Mouse (Mus musculus): Measurements from ENCODE around the gene Zkscan5.
"Not testable (repeated sequence)": the region's sequence is repeated elsewhere in the genome, so short reads cannot be mapped to it uniquely, and the experiment has no call there.

Zkscan5 gene

GRCm38 (mm10) chr5:145213505-145213904, 9.1 kb downstream of the Zkscan5 start:
- no peak for DNase-seq (ENCODE audit: low spot score)

GRCm38 (mm10) chr5:145214679-145215078, 10.3 kb downstream of the Zkscan5 start:
- DNase-seq (ENCODE audit: low spot score) = no peak

- DNase-seq (ENCODE audit: low spot score) = no peak
Observed at GRCm38 (mm10) chr5:145217746-145218145, 13.4 kb downstream of the Zkscan5 start.

- no peak for DNase-seq (ENCODE audit: low spot score)
Observed at GRCm38 (mm10) chr5:145218206-145218605, 13.8 kb downstream of the Zkscan5 start.

GRCm38 (mm10) chr5:145218671-145219070, 14.3 kb downstream of the Zkscan5 start:
- no peak for DNase-seq (ENCODE audit: low spot score)

GRCm38 (mm10) chr5:145219981-145220380, 15.6 kb downstream of the Zkscan5 start:
- DNase-seq (ENCODE audit: low spot score) = no peak

GRCm38 (mm10) chr5:145222840-145223239, 18.5 kb downstream of the Zkscan5 start:
- no peak for DNase-seq (ENCODE audit: low spot score)

GRCm38 (mm10) chr5:145223395-145223794, 19.0 kb downstream of the Zkscan5 start:
- DNase-seq (ENCODE audit: low spot score) = no peak

GRCm38 (mm10) chr5:145226453-145226852, 22.1 kb downstream of the Zkscan5 start:
- DNase-seq (ENCODE audit: low spot score) = no peak

- not testable (repeated sequence) for DNase-seq (ENCODE audit: low spot score)
Observed at GRCm38 (mm10) chr5:145229283-145229682, 24.9 kb downstream of the Zkscan5 start.

GRCm38 (mm10) chr5:145230641-145231040, 26.3 kb downstream of the Zkscan5 start:
- DNase-seq (ENCODE audit: low spot score) = no peak

GRCm38 (mm10) chr5:145231367-145231871, 27.1 kb downstream of the Zkscan5 start, which contains the start of gene Zfp655:
TSS of gene Zfp655 (plus strand) at chr5:145231715.
- peak; percentile 95 for DNase-seq (ENCODE audit: low spot score)

GRCm38 (mm10) chr5:145231893-145232411, 27.6 kb downstream of the Zkscan5 start:
- no peak for DNase-seq (ENCODE audit: low spot score)

GRCm38 (mm10) chr5:145234636-145235035, 30.3 kb downstream of the Zkscan5 start:
- no peak for DNase-seq (ENCODE audit: low spot score)

GRCm38 (mm10) chr5:145249520-145249919, 45.2 kb downstream of the Zkscan5 start:
- DNase-seq (ENCODE audit: low spot score) = no peak
